Mouse (Mus musculus) hindbrain, embryonic 13.5 days (tissue): ENCODE measurements at regions not wholly inside any gene's neighbourhood (a gene's known extent, or its start where the extent isn't known, plus 50 kb on each side); places are given as distances from the start of the nearest gene placed in this dataset.

ENCODE experiments used
- ATAC-seq: fragments of 200-750 bp; cut with Nextera tagmentation; 2 replicates; pipeline ENCODE4 v1.8.0; 2017; ENCODE audit warnings: moderate TSS enrichment; ENCODE audit not compliant: low FRiP score
- H3K27ac ChIP-seq: fragments of 300-500 bp; sonication (generic); 2 replicates; pipeline ENCODE4 v1.5.1; 2015; ENCODE audit warnings: inconsistent platforms, mild to moderate bottlenecking, moderate library complexity
- H3K27me3 ChIP-seq: fragments of 300-500 bp; sonication (generic); 2 replicates; pipeline ENCODE4 v1.6.1; 2015; ENCODE audit warnings: mild to moderate bottlenecking, inconsistent platforms
- H3K36me3 ChIP-seq: fragments of 300-500 bp; sonication (generic); 2 replicates; pipeline ENCODE4 v1.6.1; 2015; ENCODE audit warnings: mild to moderate bottlenecking, inconsistent platforms
- H3K4me1 ChIP-seq: fragments of 300-500 bp; sonication (generic); replicated peaks from 2 replicates; pipeline ENCODE4 v1.6.1; 2015; ENCODE audit warnings: inconsistent platforms
- H3K4me2 ChIP-seq: fragments of 300-500 bp; sonication (generic); 2 replicates; pipeline ENCODE4 v1.6.1; 2015; ENCODE audit warnings: inconsistent platforms, mild to moderate bottlenecking, moderate library complexity
- H3K4me3 ChIP-seq: fragments of 300-500 bp; sonication (generic); 2 replicates; pipeline ENCODE4 v1.5.1; 2015; ENCODE audit warnings: mild to moderate bottlenecking, inconsistent platforms
- H3K9ac ChIP-seq: fragments of 300-500 bp; sonication (generic); 2 replicates; pipeline ENCODE4 v1.6.1; 2015; ENCODE audit warnings: mild to moderate bottlenecking, inconsistent platforms
- H3K9me3 ChIP-seq: fragments of 300-500 bp; sonication (generic); 2 replicates; pipeline ENCODE4 v1.6.1; 2016; ENCODE audit warnings: inconsistent platforms
- WGBS: fragments of 180-500 bp; shearing (Covaris S2); methylation state at CpG from one replicate; pipeline ENCODE4 v1.1.7; 2015; 5-methylcytosine and 5-hydroxymethylcytosine counted together

GRCm38 (mm10) chrX:159018955-159019354 is 191.2 kb upstream of the Rps6ka3 start:
- no peak for ATAC-seq
- no peak overlapping the region for H3K9ac ChIP-seq
- WGBS = 60% methylated on average over 1 of the region's 1 CpGs

GRCm38 (mm10) chrX:159026311-159026710 is 183.8 kb upstream of the Rps6ka3 start:
- H3K4me2 ChIP-seq = no peak overlapping the region
- H3K27me3 ChIP-seq = no peaks in the 10 kb centered on the region
- no peak overlapping the region for H3K4me3 ChIP-seq
- no peak overlapping the region for H3K27ac ChIP-seq
- H3K36me3 ChIP-seq = no peaks in the 10 kb centered on the region
- H3K4me1 ChIP-seq = no peaks in the 10 kb centered on the region
- 93% methylated on average over 1 of the region's 1 CpGs for WGBS
- no peak for ATAC-seq
- H3K9ac ChIP-seq = no peak overlapping the region
- H3K9me3 ChIP-seq = no peaks in the 10 kb centered on the region

More at GRCm38 (mm10) chrX:159018955-159019354, 191.2 kb upstream of the Rps6ka3 start:
- H3K36me3 ChIP-seq = no peaks in the 10 kb centered on the region
- H3K9me3 ChIP-seq = no peaks in the 10 kb centered on the region
- H3K27ac ChIP-seq = no peak overlapping the region
- no peak overlapping the region for H3K4me3 ChIP-seq
- no peak overlapping the region for H3K4me2 ChIP-seq
- H3K27me3 ChIP-seq = no peaks in the 10 kb centered on the region
- H3K4me1 ChIP-seq = no peaks in the 10 kb centered on the region

- no peak overlapping the region for H3K27ac ChIP-seq
- WGBS = 65% methylated on average over 4 of the region's 4 CpGs
Observed at GRCm38 (mm10) chrX:159031927-159032326, 178.2 kb upstream of the Rps6ka3 start.

GRCm38 (mm10) chrX:159043432-159043831 is 166.7 kb upstream of the Rps6ka3 start:
- H3K4me3 ChIP-seq = no peak overlapping the region
- H3K27me3 ChIP-seq = no peaks in the 10 kb centered on the region
- no peaks in the 10 kb centered on the region for H3K36me3 ChIP-seq
- H3K27ac ChIP-seq = no peak overlapping the region
- H3K9me3 ChIP-seq = no peaks in the 10 kb centered on the region
- WGBS = 16% methylated on average over 3 of the region's 3 CpGs
- no peak overlapping the region for H3K9ac ChIP-seq
- no peaks in the 10 kb centered on the region for H3K4me1 ChIP-seq
- no peak overlapping the region for H3K4me2 ChIP-seq
- no peak for ATAC-seq

More at GRCm38 (mm10) chrX:159031927-159032326, 178.2 kb upstream of the Rps6ka3 start:
- H3K9ac ChIP-seq = no peak overlapping the region
- H3K4me2 ChIP-seq = no peak overlapping the region
- H3K27me3 ChIP-seq = no peaks in the 10 kb centered on the region
- no peaks in the 10 kb centered on the region for H3K36me3 ChIP-seq
- H3K9me3 ChIP-seq = no peaks in the 10 kb centered on the region
- ATAC-seq = no peak
- H3K4me1 ChIP-seq = no peaks in the 10 kb centered on the region
- no peak overlapping the region for H3K4me3 ChIP-seq

- Histone ChIP-seq H3K4me2 (no peak overlapping the region), H3K27me3 (no peaks in the 10 kb centered on the region), H3K4me1 (no peaks in the 10 kb centered on the region), H3K9me3 (no peaks in the 10 kb centered on the region), H3K4me3 (no peak overlapping the region), H3K9ac (no peak overlapping the region), H3K36me3 (no peaks in the 10 kb centered on the region), H3K27ac (no peak overlapping the region)
- WGBS = 43% methylated on average over 2 of the region's 2 CpGs
- ATAC-seq = no peak
Observed at GRCm38 (mm10) chrX:159047876-159048275, 162.2 kb upstream of the Rps6ka3 start.

- H3K4me3 ChIP-seq = no peak overlapping the region
- H3K4me2 ChIP-seq = no peak overlapping the region
- H3K4me1 ChIP-seq = no peaks in the 10 kb centered on the region
- no peak overlapping the region for H3K27ac ChIP-seq
- peaks cover 4% of the 10 kb centered on the region; the same call in 1 of the 2 replicates for H3K27me3 ChIP-seq
- no peaks in the 10 kb centered on the region for H3K9me3 ChIP-seq
- ATAC-seq = no peak
- WGBS = 84% methylated on average over 8 of the region's 8 CpGs
- no peaks in the 10 kb centered on the region for H3K36me3 ChIP-seq
- H3K9ac ChIP-seq = no peak overlapping the region
Observed at GRCm38 (mm10) chrX:159055689-159056461, 154.2 kb upstream of the Rps6ka3 start.

- ATAC-seq = no peak
Observed at GRCm38 (mm10) chrX:159056462-159056805, 153.7 kb upstream of the Rps6ka3 start.

GRCm38 (mm10) chrX:159058931-159059330 is 151.2 kb upstream of the Rps6ka3 start:
- H3K9me3 ChIP-seq = no peaks in the 10 kb centered on the region
- H3K27me3 ChIP-seq = peaks cover 4% of the 10 kb centered on the region; the same call in 1 of the 2 replicates
- no peak overlapping the region for H3K27ac ChIP-seq
- H3K4me3 ChIP-seq = no peak overlapping the region
- no peak for ATAC-seq
- H3K4me1 ChIP-seq = no peaks in the 10 kb centered on the region
- H3K36me3 ChIP-seq = no peaks in the 10 kb centered on the region
- H3K4me2 ChIP-seq = no peak overlapping the region
- no peak overlapping the region for H3K9ac ChIP-seq

More at GRCm38 (mm10) chrX:159056462-159056805, 153.7 kb upstream of the Rps6ka3 start:
- Histone ChIP-seq H3K4me3 (no peak overlapping the region), H3K27me3 (peaks cover 4% of the 10 kb centered on the region; the same call in 1 of the 2 replicates), H3K4me1 (no peaks in the 10 kb centered on the region), H3K36me3 (no peaks in the 10 kb centered on the region), H3K9me3 (no peaks in the 10 kb centered on the region), H3K9ac (no peak overlapping the region), H3K27ac (no peak overlapping the region), H3K4me2 (no peak overlapping the region)

GRCm38 (mm10) chrX:159061322-159061721 is 148.8 kb upstream of the Rps6ka3 start:
- H3K4me1 ChIP-seq = no peaks in the 10 kb centered on the region
- H3K9me3 ChIP-seq = no peaks in the 10 kb centered on the region
- ATAC-seq = no peak
- H3K9ac ChIP-seq = no peak overlapping the region
- no peak overlapping the region for H3K4me2 ChIP-seq
- H3K36me3 ChIP-seq = no peaks in the 10 kb centered on the region
- H3K4me3 ChIP-seq = no peak overlapping the region
- no peak overlapping the region for H3K27ac ChIP-seq
- H3K27me3 ChIP-seq = peaks cover 6% of the 10 kb centered on the region; the same call in 1 of the 2 replicates

GRCm38 (mm10) chrX:159066212-159066611 is 143.9 kb upstream of the Rps6ka3 start:
- ATAC-seq = no peak
- 0 out of 2 replicates have a peak, but pooled peaks cover 3% of the 10 kb centered on the region for H3K27me3 ChIP-seq
- H3K9ac ChIP-seq = no peak overlapping the region
- H3K4me3 ChIP-seq = no peak overlapping the region
- H3K4me1 ChIP-seq = no peaks in the 10 kb centered on the region
- WGBS = 77% methylated on average over 2 of the region's 2 CpGs
- H3K36me3 ChIP-seq = no peaks in the 10 kb centered on the region
- H3K9me3 ChIP-seq = no peaks in the 10 kb centered on the region
- H3K27ac ChIP-seq = no peak overlapping the region
- no peak overlapping the region for H3K4me2 ChIP-seq

- Histone ChIP-seq H3K9ac (no peak overlapping the region), H3K27me3 (no peaks in the 10 kb centered on the region), H3K4me3 (no peak overlapping the region), H3K4me2 (no peak overlapping the region), H3K9me3 (no peaks in the 10 kb centered on the region), H3K36me3 (no peaks in the 10 kb centered on the region), H3K27ac (no peak overlapping the region), H3K4me1 (no peaks in the 10 kb centered on the region)
- no peak for ATAC-seq
- 63% methylated on average over 3 of the region's 3 CpGs for WGBS
Observed at GRCm38 (mm10) chrX:159072647-159073046, 137.5 kb upstream of the Rps6ka3 start.

- Histone ChIP-seq H3K27me3 (no peaks in the 10 kb centered on the region), H3K4me3 (no peak overlapping the region), H3K9ac (no peak overlapping the region), H3K4me2 (no peak overlapping the region), H3K27ac (no peak overlapping the region), H3K9me3 (no peaks in the 10 kb centered on the region), H3K4me1 (no peaks in the 10 kb centered on the region), H3K36me3 (no peaks in the 10 kb centered on the region)
- ATAC-seq = no peak
Observed at GRCm38 (mm10) chrX:159073533-159073932, 136.6 kb upstream of the Rps6ka3 start.

- no peak for ATAC-seq
- Histone ChIP-seq H3K4me1 (no peaks in the 10 kb centered on the region), H3K4me3 (no peak overlapping the region), H3K9ac (no peak overlapping the region), H3K27me3 (no peaks in the 10 kb centered on the region), H3K36me3 (no peaks in the 10 kb centered on the region), H3K4me2 (no peak overlapping the region), H3K27ac (no peak overlapping the region), H3K9me3 (no peaks in the 10 kb centered on the region)
- 86% methylated on average over 2 of the region's 2 CpGs for WGBS
Observed at GRCm38 (mm10) chrX:159080508-159080907, 129.6 kb upstream of the Rps6ka3 start.
